Mouse (Mus musculus) MEL (cell line): Measurements from ENCODE around the gene C1qtnf5. TPM values are rescaled to one million over a fixed set of nuclear protein-coding genes. Genes with fewer than 3 reads are reported as not detected.
A peak's percentile ranks its signal among the peaks of the same experiment; 100 is the strongest.

Experiments
- DNase-seq: peaks from one replicate; pipeline ENCODE4 v3.0.0; 2011; ENCODE audit warnings: low read depth, low spot score
- H3K27ac ChIP-seq: 2 replicates; pipeline ENCODE4 v1.5.1; 2012; ENCODE audit warnings: low read depth, mild to moderate bottlenecking, control low read depth, low read length, moderate library complexity; ENCODE audit not compliant: control insufficient read depth
- H3K27me3 ChIP-seq, 2 experiments: fragments of 150-350 bp in 1 of 2; sonication (generic) in 1 of 2; 2 replicates each; pipeline ENCODE4 v1.6.1; 2012; ENCODE audit warnings: low read length in 2 of 2, mild to moderate bottlenecking in 2 of 2, improper control_type of control experiment in 1 of 2, moderate library complexity in 1 of 2; ENCODE audit not compliant: insufficient read depth in 2 of 2, control insufficient read depth in 1 of 2
- H3K36me3 ChIP-seq, 2 experiments: 2 replicates each; pipeline ENCODE4 v1.6.1; 2012 to 2014; ENCODE audit warnings: low read length in 2 of 2, improper control_type of control experiment in 1 of 2, inconsistent platforms in 1 of 2, mild to moderate bottlenecking in 1 of 2; ENCODE audit not compliant: insufficient read depth in 2 of 2, control insufficient read depth in 1 of 2
- H3K4me1 ChIP-seq, 2 experiments: fragments of 150-350 bp in 1 of 2; sonication (generic) in 1 of 2; 2 replicates each; pipeline ENCODE4 v1.6.1; 2012; ENCODE audit warnings: low read length in 2 of 2, improper control_type of control experiment in 1 of 2, mild to moderate bottlenecking in 1 of 2; ENCODE audit not compliant: insufficient read depth in 2 of 2, control insufficient read depth in 1 of 2
- H3K4me3 ChIP-seq, 2 experiments: fragments of 150-350 bp in 1 of 2; sonication (generic) in 1 of 2; 2 replicates each; pipeline ENCODE4 v1.5.1; 2012; ENCODE audit warnings: low read depth in 2 of 2, low read length in 2 of 2, mild to moderate bottlenecking in 2 of 2, moderate library complexity in 2 of 2, control low read depth in 1 of 2, improper control_type of control experiment in 1 of 2; ENCODE audit not compliant: control insufficient read depth in 1 of 2, insufficient read depth in 1 of 2
- H3K79me2 ChIP-seq: 2 replicates; pipeline ENCODE4 v1.6.1; 2012; ENCODE audit warnings: mild to moderate bottlenecking, low read length, moderate library complexity; ENCODE audit not compliant: control insufficient read depth, poor library complexity, insufficient read depth
- H3K9ac ChIP-seq: 2 replicates; pipeline ENCODE4 v1.6.1; 2012; ENCODE audit warnings: low read depth, mild to moderate bottlenecking, control low read depth, low read length, moderate library complexity; ENCODE audit not compliant: control insufficient read depth, poor library complexity, severe bottlenecking
- H3K9me3 ChIP-seq: fragments of 150-350 bp; sonication (generic); replicated peaks from 2 replicates; pipeline ENCODE4 v1.6.1; 2012; ENCODE audit warnings: mild to moderate bottlenecking, low read length, improper control_type of control experiment, moderate library complexity; ENCODE audit not compliant: insufficient read depth
- BHLHE40 ChIP-seq: IDR thresholded peaks from 2 replicates; pipeline ENCODE4 v1.6.1; 2012; ENCODE audit warnings: low read depth, mild to moderate bottlenecking, inconsistent platforms, low read length, improper control_type of control experiment, borderline replicate concordance
- CHD2 ChIP-seq: IDR thresholded peaks from 2 replicates; pipeline ENCODE4 v1.6.1; 2011; ENCODE audit warnings: low read length, improper control_type of control experiment
- CTCF ChIP-seq, 3 experiments: IDR thresholded peaks in 2 of 3; conservative IDR thresholded peaks in 1 of 3; 2 replicates each; pipeline ENCODE4 v1.5.1; 2011 to 2012; ENCODE audit warnings: low read length in 3 of 3, low read depth in 2 of 3, mild to moderate bottlenecking in 2 of 3, improper control_type of control experiment in 1 of 3, inconsistent platforms in 1 of 3, mixed read lengths in 1 of 3, moderate library complexity in 1 of 3; ENCODE audit not compliant: control insufficient read depth in 1 of 3, insufficient read depth in 1 of 3, poor library complexity in 1 of 3, severe bottlenecking in 1 of 3
- ELF1 ChIP-seq: IDR thresholded peaks from 2 replicates; pipeline ENCODE4 v1.6.1; 2014; ENCODE audit warnings: low read depth, mild to moderate bottlenecking, inconsistent platforms, low read length, improper control_type of control experiment, moderate library complexity
- ETS1 ChIP-seq: IDR thresholded peaks from 2 replicates; pipeline ENCODE4 v1.6.1; 2012; ENCODE audit warnings: low read depth, mild to moderate bottlenecking, inconsistent platforms, low read length, improper control_type of control experiment, moderate library complexity
- GABPA ChIP-seq: IDR thresholded peaks from 2 replicates; pipeline ENCODE4 v1.6.1; 2012; ENCODE audit warnings: low read depth, mild to moderate bottlenecking, inconsistent platforms, low read length, improper control_type of control experiment, moderate library complexity
- GATA1 ChIP-seq: IDR thresholded peaks from 2 replicates; pipeline ENCODE4 v1.6.1; 2011; ENCODE audit warnings: low read depth, low read length, improper control_type of control experiment
- HCFC1 ChIP-seq: IDR thresholded peaks from 2 replicates; pipeline ENCODE4 v1.6.1; 2012; ENCODE audit warnings: low read depth, mild to moderate bottlenecking, inconsistent platforms, low read length, improper control_type of control experiment, moderate library complexity
- JUND ChIP-seq: IDR thresholded peaks from 2 replicates; pipeline ENCODE4 v1.6.1; 2011; ENCODE audit warnings: low read depth, mild to moderate bottlenecking, improper control_type of control experiment, low read length
- KAT2A ChIP-seq: conservative IDR thresholded peaks from 2 replicates; pipeline ENCODE4 v1.6.1; 2012; ENCODE audit warnings: low read depth, low read length, improper control_type of control experiment, inconsistent platforms
- MAZ ChIP-seq: IDR thresholded peaks from 2 replicates; pipeline ENCODE4 v1.6.1; 2012; ENCODE audit warnings: low read depth, mild to moderate bottlenecking, inconsistent platforms, low read length, improper control_type of control experiment
- MEF2A ChIP-seq: IDR thresholded peaks from 2 replicates; pipeline ENCODE4 v1.6.1; 2014; ENCODE audit warnings: low read depth, mild to moderate bottlenecking, inconsistent platforms, low read length, improper control_type of control experiment; ENCODE audit not compliant: poor library complexity, insufficient replicate concordance, severe bottlenecking; ENCODE audit errors: extremely low read depth
- MYC ChIP-seq: IDR thresholded peaks from 2 replicates; pipeline ENCODE4 v1.6.1; 2011; ENCODE audit warnings: low read depth, mild to moderate bottlenecking, low read length, improper control_type of control experiment, moderate library complexity
- NRF1 ChIP-seq: IDR thresholded peaks from 2 replicates; pipeline ENCODE4 v1.6.1; 2014; ENCODE audit warnings: low read depth, mild to moderate bottlenecking, inconsistent platforms, low read length, improper control_type of control experiment, moderate library complexity; ENCODE audit not compliant: poor library complexity, insufficient read depth, severe bottlenecking
- POLR2AphosphoS5 ChIP-seq: IDR thresholded peaks from 2 replicates; pipeline ENCODE4 v1.6.1; 2012; ENCODE audit warnings: low read depth, borderline replicate concordance, mild to moderate bottlenecking, inconsistent platforms, low read length, moderate library complexity, mixed read lengths
- RAD21 ChIP-seq: IDR thresholded peaks from 2 replicates; pipeline ENCODE4 v1.6.1; 2011; ENCODE audit warnings: mild to moderate bottlenecking, low read depth, low read length, improper control_type of control experiment
- SIN3A ChIP-seq: IDR thresholded peaks from 2 replicates; pipeline ENCODE4 v1.6.1; 2012; ENCODE audit warnings: low read length, improper control_type of control experiment, inconsistent platforms
- SMC3 ChIP-seq: IDR thresholded peaks from 2 replicates; pipeline ENCODE4 v1.6.1; 2011; ENCODE audit warnings: low read depth, low read length, improper control_type of control experiment
- TAL1 ChIP-seq: IDR thresholded peaks from 2 replicates; pipeline ENCODE4 v1.6.1; 2012; ENCODE audit warnings: mild to moderate bottlenecking, inconsistent platforms, low read length, moderate library complexity, mixed read lengths
- TBP ChIP-seq: IDR thresholded peaks from 2 replicates; pipeline ENCODE4 v1.8.0; 2011; ENCODE audit warnings: low read depth, low read length, improper control_type of control experiment
- USF1 ChIP-seq: IDR thresholded peaks from 2 replicates; pipeline ENCODE4 v1.6.1; 2014; ENCODE audit warnings: low read depth, mild to moderate bottlenecking, inconsistent platforms, low read length, improper control_type of control experiment, moderate library complexity
- ZMIZ1 ChIP-seq: IDR thresholded peaks from 2 replicates; pipeline ENCODE4 v1.6.1; 2012; ENCODE audit warnings: low read depth, mild to moderate bottlenecking, inconsistent platforms, low read length, improper control_type of control experiment, moderate library complexity
- ZNF384 ChIP-seq: IDR thresholded peaks from 2 replicates; pipeline ENCODE4 v1.6.1; 2012; ENCODE audit warnings: low read depth, mild to moderate bottlenecking, inconsistent platforms, low read length, improper control_type of control experiment
- polyA plus RNA-seq, 2 experiments: library from polyadenylated mRNA; stranded (reverse) in 1 of 2; unstranded in 1 of 2; fragments of >175 nt in 1 of 2; fragments of >200 nt in 1 of 2; gene quantifications; 2 replicates each; pipeline versions ENCODE4 v1.2.1 to v1.2.4; 2012; ENCODE audit warnings: low replicate concordance in 2 of 2, low read depth in 1 of 2; ENCODE audit not compliant: insufficient read length in 2 of 2, insufficient read depth in 1 of 2, missing spikeins in 1 of 2
- total RNA-seq: library from RNA; depleted of rRNA; stranded (reverse); fragments of 300-350 nt; gene quantifications from 2 replicates; pipeline ENCODE4 v1.2.3, GENCODE M21; 2012

C1qtnf5 gene
- total and polyA plus RNA-seq, 3 experiments = 0.13 to 0.19 TPM; not detected in 1

GRCm38 (mm10) chr9:44075276-44075995 is 31.6 kb upstream of the C1qtnf5 start:
- Histone ChIP-seq H3K27me3 (no peaks in the 10 kb centered on the region), H3K79me2 (no peaks in the 10 kb centered on the region), H3K9ac (no peak overlapping the region), H3K4me3 (no peak overlapping the region), H3K4me1 (peaks cover 0 to 11% of the 10 kb centered on the region in 2 experiments; a peak in 2 of 4 replicates), H3K9me3 (no peaks in the 10 kb centered on the region), H3K36me3 (peaks cover 0 to 3% of the 10 kb centered on the region in 2 experiments; a peak in 1 of 4 replicates), H3K27ac (no peak overlapping the region)
- no peak for DNase-seq
- TF ChIP-seq NRF1 (no peak), POLR2AphosphoS5 (no peak), ZMIZ1 (no peak), GABPA (no peak), HCFC1 (no peak), MAZ (no peak), CHD2 (no peak), MEF2A (no peak)

- H3K27me3 ChIP-seq = no peaks in the 10 kb centered on the region
- H3K79me2 ChIP-seq = no peaks in the 10 kb centered on the region
- H3K27ac ChIP-seq = no peak overlapping the region
- no peak overlapping the region for H3K4me3 ChIP-seq
- H3K9me3 ChIP-seq = no peaks in the 10 kb centered on the region
- peaks cover 0 to 11% of the 10 kb centered on the region in 2 experiments; a peak in 2 of 4 replicates for H3K4me1 ChIP-seq
- H3K9ac ChIP-seq = no peak overlapping the region
- DNase-seq = no peak
- H3K36me3 ChIP-seq = peaks cover 0 to 3% of the 10 kb centered on the region in 2 experiments; a peak in 1 of 4 replicates
- TF ChIP-seq MAZ (no peak), MYC (no peak), GATA1 (no peak), POLR2AphosphoS5 (no peak), KAT2A (no peak)
Observed at GRCm38 (mm10) chr9:44075996-44076763, 30.9 kb upstream of the C1qtnf5 start.

- Histone ChIP-seq H3K79me2 (no peaks in the 10 kb centered on the region), H3K27ac (no peak overlapping the region), H3K27me3 (no peaks in the 10 kb centered on the region), H3K4me3 (no peak overlapping the region), H3K4me1 (peaks cover 0 to 11% of the 10 kb centered on the region in 2 experiments; a peak in 2 of 4 replicates), H3K36me3 (peaks cover 0 to 3% of the 10 kb centered on the region in 2 experiments; a peak in 1 of 4 replicates), H3K9me3 (no peaks in the 10 kb centered on the region), H3K9ac (no peak overlapping the region)
- peak; percentile 78 for DNase-seq
- TF ChIP-seq SMC3 = peak; percentile 40; the same call in 1 of the 2 replicates
- no peak for TF ChIP-seq TBP
- no peak for TF ChIP-seq TAL1
- TF ChIP-seq JUND = no peak
- TF ChIP-seq CTCF (IDR thresholded peaks at IDR 0.05 in 2 of 3, conservative IDR thresholded peaks at IDR 0.05 in 1 of 3; ENCODE audit: control insufficient read depth in 1 of 3, insufficient read depth in 1 of 3, low read depth in 2 of 3, low read length in 3 of 3, poor library complexity in 1 of 3, severe bottlenecking in 1 of 3) = peak; percentile 54 to 71 (median 61)
- TF ChIP-seq RAD21 = peak; percentile 11
- TF ChIP-seq ETS1 = peak; percentile 54; the same call in 1 of the 2 replicates
- no peak for TF ChIP-seq BHLHE40
- TF ChIP-seq NRF1 = no peak
- TF ChIP-seq SIN3A = 0 out of 2 replicates have a peak, but pooled peaks have one; percentile 44
- TF ChIP-seq GATA1 = peak; percentile 66
- no peak for TF ChIP-seq ZNF384
- TF ChIP-seq USF1 = peak; percentile 29; the same call in 1 of the 2 replicates
- TF ChIP-seq ELF1 = no peak
Observed at GRCm38 (mm10) chr9:44076764-44077120, 30.3 kb upstream of the C1qtnf5 start.
